Mouse (Mus musculus) C2C12 (cell line): ENCODE data around the gene Ctnnd2.

Experiments used
- CEBPB ChIP-seq: IDR thresholded peaks from one replicate; pipeline ENCODE4 v1.6.1; 2011; ENCODE audit warnings: low read depth, mild to moderate bottlenecking, control low read depth, moderate library complexity
- CTCF ChIP-seq: IDR thresholded peaks from one replicate; pipeline ENCODE4 v1.5.1; 2011; ENCODE audit not compliant: control insufficient read depth, insufficient read depth, insufficient read length
- FOSL1 ChIP-seq: IDR thresholded peaks from one replicate; pipeline ENCODE4 v1.8.0; 2011; ENCODE audit warnings: mild to moderate bottlenecking, low read length; ENCODE audit not compliant: poor library complexity, insufficient read depth, severe bottlenecking
- MAX ChIP-seq: IDR thresholded peaks from one replicate; pipeline ENCODE4 v1.6.1; 2011; ENCODE audit warnings: mild to moderate bottlenecking, control low read depth
- MYOD1 ChIP-seq: IDR thresholded peaks from one replicate; pipeline ENCODE4 v1.6.1; 2011; ENCODE audit warnings: low read depth; ENCODE audit not compliant: control insufficient read depth, insufficient read length
- MYOG ChIP-seq: IDR thresholded peaks from one replicate; pipeline ENCODE4 v1.6.1; 2011; ENCODE audit not compliant: control insufficient read depth, insufficient read length; ENCODE audit errors: extremely low read depth
- USF1 ChIP-seq: IDR thresholded peaks from one replicate; pipeline ENCODE4 v1.6.1; 2011; ENCODE audit warnings: low read depth, mild to moderate bottlenecking, control low read depth, moderate library complexity

- TF ChIP-seq CTCF: no peak
- no peak for TF ChIP-seq MAX
- TF ChIP-seq MYOD1: no peak
- no peak for TF ChIP-seq USF1
- TF ChIP-seq CEBPB: no peak
- no peak for TF ChIP-seq FOSL1
- TF ChIP-seq MYOG: no peak
Measured at GRCm38 (mm10) chr15:30697356-30697755, 525.0 kb downstream of the Ctnnd2 start.
